Mouse (Mus musculus) heart, adult 2 months (tissue): ENCODE measurements at regions not wholly inside any gene's neighbourhood (a gene's known extent, or its start where the extent isn't known, plus 50 kb on each side); places are given as distances from the start of the nearest gene placed in this dataset.

ENCODE experiments used
- CTCF ChIP-seq: fragments of 200-600 bp; IDR thresholded peaks from 2 replicates; pipeline ENCODE4 v1.8.1; 2022; ENCODE audit warnings: antibody characterized with exemption, mild to moderate bottlenecking, moderate library complexity
- POLR2A ChIP-seq: fragments of 200-500 bp; IDR thresholded peaks from 2 replicates; pipeline ENCODE4 v1.6.1; 2011; ENCODE audit warnings: mild to moderate bottlenecking, low read depth, low read length, control low read depth; ENCODE audit not compliant: insufficient read depth

DNA sequence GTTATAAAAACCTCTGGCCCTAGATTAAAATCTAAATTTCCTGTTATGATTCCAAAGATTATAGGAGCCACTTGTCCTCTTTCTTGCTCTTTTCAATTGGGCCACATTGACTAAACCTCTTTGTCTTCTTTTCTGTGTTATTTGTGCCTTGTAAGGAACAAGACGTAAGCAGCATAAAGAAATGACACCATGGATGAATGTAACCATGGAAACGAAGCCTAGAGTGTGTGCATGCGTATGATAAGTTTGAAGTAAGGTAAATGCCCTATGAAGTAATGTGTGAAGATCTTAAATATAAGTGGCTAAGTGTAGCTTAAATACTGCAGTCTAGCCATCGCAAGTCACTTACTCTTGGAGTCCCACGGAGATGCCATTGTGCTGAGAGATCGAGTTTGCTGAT is 177.4 kb upstream of the Slc7a14 start:
- TF ChIP-seq POLR2A (no peak), CTCF (no peak)
